Mouse (Mus musculus): Measurements from ENCODE around the gene Mcub. TPM values are rescaled to one million over a fixed set of nuclear protein-coding genes. Genes with fewer than 3 reads are reported as not detected.

The Mcub gene
- polyA plus RNA-seq, 1 experiment from 2014 or later = 10.0 TPM

- H3K9me3 ChIP-seq (replicated peaks) = no peaks in the 10 kb centered on the region
- no peaks in the 10 kb centered on the region for H3K27me3 ChIP-seq
- H3K4me1 ChIP-seq (replicated peaks) = no peaks in the 10 kb centered on the region
- ATAC-seq (ENCODE audit: low read depth) (no peak), DNase-seq (no peak)
- WGBS (ENCODE audit: insufficient replicate concordance) = 68% methylated on average over 7 of the region's 7 CpGs
- no peak overlapping the region for H3K9ac ChIP-seq
- H3K27ac ChIP-seq = no peak overlapping the region
- no peaks in the 10 kb centered on the region for H3K36me3 ChIP-seq
- no peak overlapping the region for H3K4me2 ChIP-seq
- H3K4me3 ChIP-seq (replicated peaks) = no peak overlapping the region
Measured at GRCm38 (mm10) chr3:129923581-129923980, 46.4 kb downstream of the Mcub start.

GRCm38 (mm10) chr3:129918434-129918833 lies 51.6 kb downstream of the Mcub start:
- Histone ChIP-seq H3K4me2 (no peak overlapping the region), H3K9ac (no peak overlapping the region), H3K36me3 (peaks cover 11% of the 10 kb centered on the region), H3K27me3 (no peaks in the 10 kb centered on the region), H3K4me3 (replicated peaks) (no peak overlapping the region), H3K27ac (no peak overlapping the region), H3K9me3 (replicated peaks) (no peaks in the 10 kb centered on the region), H3K4me1 (replicated peaks) (no peaks in the 10 kb centered on the region)
- 24% methylated on average over 13 of the region's 13 CpGs for WGBS (ENCODE audit: insufficient replicate concordance)
- ATAC-seq (ENCODE audit: low read depth) (0 out of 2 replicates have a peak, but pooled peaks have one; percentile 36), DNase-seq (no peak)

GRCm38 (mm10) chr3:129917424-129917823 lies 52.6 kb downstream of the Mcub start:
- 61% methylated on average over 3 of the region's 3 CpGs for WGBS (ENCODE audit: insufficient replicate concordance)
- Histone ChIP-seq H3K4me1 (replicated peaks) (no peaks in the 10 kb centered on the region), H3K4me3 (replicated peaks) (no peak overlapping the region), H3K36me3 (peaks cover 20% of the 10 kb centered on the region), H3K9ac (no peak overlapping the region), H3K27ac (no peak overlapping the region), H3K9me3 (replicated peaks) (no peaks in the 10 kb centered on the region), H3K4me2 (no peak overlapping the region), H3K27me3 (no peaks in the 10 kb centered on the region)
- ATAC-seq (ENCODE audit: low read depth) (no peak), DNase-seq (no peak)

- 84% methylated on average over 13 of the region's 13 CpGs for WGBS (ENCODE audit: insufficient replicate concordance)
Measured at GRCm38 (mm10) chr3:129913241-129913640, 56.8 kb downstream of the Mcub start.

GRCm38 (mm10) chr3:129912025-129912424 lies 58.0 kb downstream of the Mcub start:
- WGBS (ENCODE audit: insufficient replicate concordance) = 88% methylated on average over 14 of the region's 14 CpGs

More at GRCm38 (mm10) chr3:129913241-129913640, 56.8 kb downstream of the Mcub start:
- DNase-seq (no peak), ATAC-seq (ENCODE audit: low read depth) (no peak)
- Histone ChIP-seq H3K36me3 (peaks cover 55% of the 10 kb centered on the region), H3K9ac (no peak overlapping the region), H3K4me3 (replicated peaks) (no peak overlapping the region), H3K27me3 (no peaks in the 10 kb centered on the region), H3K27ac (no peak overlapping the region), H3K9me3 (replicated peaks) (no peaks in the 10 kb centered on the region), H3K4me2 (no peak overlapping the region), H3K4me1 (replicated peaks) (no peaks in the 10 kb centered on the region)

GRCm38 (mm10) chr3:129904381-129905132 lies 65.4 kb downstream of the Mcub start:
- DNase-seq (no peak), ATAC-seq (ENCODE audit: low read depth) (no peak)
- no peak overlapping the region for H3K4me2 ChIP-seq
- H3K27ac ChIP-seq = 0 out of 2 replicates have a peak overlapping the region, but pooled peaks have one; percentile 15
- WGBS (ENCODE audit: insufficient replicate concordance) = 67% methylated on average over 7 of the region's 7 CpGs
- H3K27me3 ChIP-seq = no peaks in the 10 kb centered on the region
- no peaks in the 10 kb centered on the region for H3K9me3 ChIP-seq (replicated peaks)
- peaks cover 45% of the 10 kb centered on the region for H3K4me1 ChIP-seq (replicated peaks)
- peaks cover 15% of the 10 kb centered on the region for H3K36me3 ChIP-seq
- H3K9ac ChIP-seq = no peak overlapping the region
- no peak overlapping the region for H3K4me3 ChIP-seq (replicated peaks)

More at GRCm38 (mm10) chr3:129912025-129912424, 58.0 kb downstream of the Mcub start:
- no peaks in the 10 kb centered on the region for H3K27me3 ChIP-seq
- H3K9me3 ChIP-seq (replicated peaks) = no peaks in the 10 kb centered on the region
- H3K4me1 ChIP-seq (replicated peaks) = no peaks in the 10 kb centered on the region
- no peak overlapping the region for H3K9ac ChIP-seq
- ATAC-seq (ENCODE audit: low read depth) (no peak), DNase-seq (no peak)
- H3K4me2 ChIP-seq = no peak overlapping the region
- H3K4me3 ChIP-seq (replicated peaks) = no peak overlapping the region
- no peak overlapping the region for H3K27ac ChIP-seq
- H3K36me3 ChIP-seq = peaks cover 55% of the 10 kb centered on the region

GRCm38 (mm10) chr3:129903866-129904265 lies 66.1 kb downstream of the Mcub start:
- Histone ChIP-seq H3K27ac (no peak overlapping the region), H3K36me3 (peaks cover 10% of the 10 kb centered on the region), H3K4me1 (replicated peaks) (peaks cover 50% of the 10 kb centered on the region), H3K4me3 (replicated peaks) (no peak overlapping the region), H3K4me2 (no peak overlapping the region), H3K9me3 (replicated peaks) (no peaks in the 10 kb centered on the region), H3K27me3 (no peaks in the 10 kb centered on the region), H3K9ac (no peak overlapping the region)
- ATAC-seq (ENCODE audit: low read depth) (no peak), DNase-seq (no peak)
- WGBS (ENCODE audit: insufficient replicate concordance) = 49% methylated on average over 8 of the region's 8 CpGs

- Histone ChIP-seq H3K9ac (no peak overlapping the region), H3K4me2 (no peak overlapping the region)
Measured at GRCm38 (mm10) chr3:129903369-129903768, 66.6 kb downstream of the Mcub start.

GRCm38 (mm10) chr3:129901271-129901809 lies 68.7 kb downstream of the Mcub start, which contains the start of gene Casp6:
Casp6 (plus strand) TSS chr3:129901425.
- WGBS (ENCODE audit: insufficient replicate concordance) = under 1% methylated on average over 34 of the region's 34 CpGs
- no peaks in the 10 kb centered on the region for H3K9me3 ChIP-seq (replicated peaks)
- peak within 1 kb of the TSS; percentile 81 for H3K4me2 ChIP-seq
- peak within 1 kb of the TSS; percentile 72 for H3K9ac ChIP-seq
- H3K27me3 ChIP-seq = no peaks in the 10 kb centered on the region
- peak within 1 kb of the TSS; percentile 74 for H3K4me3 ChIP-seq (replicated peaks)
- peaks cover 15% of the 10 kb centered on the region; the same call in 1 of the 2 replicates for H3K36me3 ChIP-seq
- H3K27ac ChIP-seq = peak within 1 kb of the TSS; percentile 70
- H3K4me1 ChIP-seq (replicated peaks) = peaks cover 73% of the 10 kb centered on the region
- DNase-seq (peak; percentile 74), ATAC-seq (ENCODE audit: low read depth) (peak; percentile 93)

More at GRCm38 (mm10) chr3:129903369-129903768, 66.6 kb downstream of the Mcub start:
- DNase-seq (no peak), ATAC-seq (ENCODE audit: low read depth) (no peak)
- Histone ChIP-seq H3K27me3 (no peaks in the 10 kb centered on the region), H3K9me3 (replicated peaks) (no peaks in the 10 kb centered on the region), H3K4me1 (replicated peaks) (peaks cover 55% of the 10 kb centered on the region), H3K36me3 (0 out of 2 replicates have a peak, but pooled peaks cover 11% of the 10 kb centered on the region), H3K4me3 (replicated peaks) (no peak overlapping the region), H3K27ac (no peak overlapping the region)
- 70% methylated on average over 3 of the region's 3 CpGs for WGBS (ENCODE audit: insufficient replicate concordance)

GRCm38 (mm10) chr3:129898886-129899285 lies 71.1 kb downstream of the Mcub start:
- Histone ChIP-seq H3K4me3 (replicated peaks) (no peak overlapping the region), H3K4me2 (no peak overlapping the region), H3K9ac (no peak overlapping the region), H3K27me3 (no peaks in the 10 kb centered on the region), H3K36me3 (peaks cover 32% of the 10 kb centered on the region), H3K9me3 (replicated peaks) (no peaks in the 10 kb centered on the region), H3K4me1 (replicated peaks) (peaks cover 67% of the 10 kb centered on the region), H3K27ac (no peak overlapping the region)
- WGBS (ENCODE audit: insufficient replicate concordance) = 59% methylated on average over 4 of the region's 4 CpGs
- ATAC-seq (ENCODE audit: low read depth) (no peak), DNase-seq (peak; percentile 32)

- no peaks in the 10 kb centered on the region for H3K9me3 ChIP-seq (replicated peaks)
- H3K27me3 ChIP-seq = no peaks in the 10 kb centered on the region
- 53% methylated on average over 6 of the region's 6 CpGs for WGBS (ENCODE audit: insufficient replicate concordance)
- H3K36me3 ChIP-seq = peaks cover 53% of the 10 kb centered on the region
- ATAC-seq (ENCODE audit: low read depth) (no peak), DNase-seq (no peak)
- no peak overlapping the region for H3K4me3 ChIP-seq (replicated peaks)
- no peak overlapping the region for H3K9ac ChIP-seq
- no peak overlapping the region for H3K27ac ChIP-seq
- H3K4me2 ChIP-seq = no peak overlapping the region
- H3K4me1 ChIP-seq (replicated peaks) = peaks cover 47% of the 10 kb centered on the region
Measured at GRCm38 (mm10) chr3:129896591-129896990, 73.4 kb downstream of the Mcub start.

Measured in liver, embryonic 13.5 days (tissue).